Mouse (Mus musculus) erythroid progenitor cell, adult 5-6 weeks (primary cell): Measurements from ENCODE around the gene B230104I21Rik. TPM values are rescaled to one million over a fixed set of nuclear protein-coding genes. Genes with fewer than 3 reads are reported as not detected.

Experiments
- ATAC-seq: replicated peaks from 2 replicates; pipeline ENCODE4 v1.8.0; 2016; ENCODE audit warnings: moderate number of reproducible peaks, mild to moderate bottlenecking, moderate TSS enrichment, inconsistent platforms; ENCODE audit not compliant: poor library complexity, low FRiP score, severe bottlenecking
- total RNA-seq, 2 experiments: library from RNA; stranded (forward) in 1 of 2; stranded (reverse) in 1 of 2; fragments of 150-400 nt in 1 of 2; fragments of 186-747, 209-891 nt in 1 of 2; gene quantifications; 2 replicates each; pipeline versions ENCODE4 v1.2.3 to v1.2.4; 2015 to 2017; ENCODE audit warnings: low replicate concordance in 2 of 2

The B230104I21Rik gene
- total RNA-seq, 2 experiments from 2014 or later, result not detected

DNA sequence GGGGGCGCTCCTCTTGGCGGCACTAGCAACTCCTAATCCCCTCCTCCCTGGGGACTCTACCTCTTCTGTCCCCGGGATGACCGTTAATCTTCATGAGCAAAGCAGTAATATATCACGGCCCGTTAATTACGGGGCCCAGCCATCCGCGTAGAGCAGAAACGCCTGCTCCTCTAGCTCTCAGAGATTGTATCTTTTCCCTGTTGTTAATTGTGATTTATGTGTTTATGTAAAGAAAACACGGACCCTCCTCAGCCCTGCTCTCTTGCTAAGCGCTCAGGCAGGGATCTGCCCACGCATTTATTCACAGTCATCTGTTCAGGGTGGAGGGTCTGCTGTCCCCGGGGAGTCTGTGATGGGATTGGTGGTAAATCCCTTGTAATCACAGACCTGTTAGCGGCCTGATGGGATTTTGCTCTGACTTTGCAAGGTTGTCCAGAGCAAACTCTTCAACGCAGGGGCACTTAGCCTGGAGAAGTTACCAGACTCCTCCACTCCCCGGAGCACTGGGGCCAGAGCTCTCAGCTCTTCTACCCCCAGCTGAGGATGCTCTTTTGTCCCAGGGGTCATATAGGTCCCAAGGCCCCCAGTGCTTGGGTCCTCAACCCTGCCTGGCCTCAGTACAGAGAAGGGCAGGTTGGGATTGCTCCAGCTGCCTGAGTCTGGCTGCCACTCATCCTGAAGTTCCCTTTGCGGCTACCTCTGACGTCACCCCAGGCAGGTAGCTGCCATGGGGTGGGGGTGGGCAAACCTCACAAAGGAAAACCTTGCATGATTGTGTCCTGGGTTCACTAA, 11.0 kb downstream of the B230104I21Rik start:
- no peak for ATAC-seq

DNA sequence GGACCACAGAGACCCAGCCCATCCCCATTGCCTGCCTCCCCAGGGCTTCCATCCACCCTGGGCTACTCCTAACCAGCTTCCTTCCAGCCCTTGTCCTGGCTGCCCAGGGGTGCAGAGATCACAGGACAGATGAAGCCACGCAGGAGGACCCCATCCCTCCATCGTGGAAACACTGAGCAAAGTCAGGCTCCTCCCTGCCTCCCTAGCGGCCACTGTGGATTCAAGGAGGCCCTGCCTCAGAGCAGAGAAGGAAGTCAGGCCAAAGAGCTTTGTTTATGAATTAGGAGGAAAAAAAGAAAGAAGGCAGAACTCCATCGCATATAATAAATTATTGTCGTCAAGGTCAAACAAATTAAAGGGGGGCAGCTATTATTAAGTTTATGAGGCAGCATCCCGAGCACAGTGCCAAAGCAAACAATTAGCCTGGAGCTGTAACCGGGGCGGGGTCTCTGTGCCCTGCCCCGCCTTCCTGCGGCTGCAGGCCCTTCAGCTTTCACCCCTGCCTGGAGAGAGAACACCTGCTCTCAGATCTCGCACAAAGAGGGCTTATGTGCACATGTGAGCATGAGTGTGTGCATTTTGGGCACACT, 12.4 kb downstream of the B230104I21Rik start:
- no peak for ATAC-seq

DNA sequence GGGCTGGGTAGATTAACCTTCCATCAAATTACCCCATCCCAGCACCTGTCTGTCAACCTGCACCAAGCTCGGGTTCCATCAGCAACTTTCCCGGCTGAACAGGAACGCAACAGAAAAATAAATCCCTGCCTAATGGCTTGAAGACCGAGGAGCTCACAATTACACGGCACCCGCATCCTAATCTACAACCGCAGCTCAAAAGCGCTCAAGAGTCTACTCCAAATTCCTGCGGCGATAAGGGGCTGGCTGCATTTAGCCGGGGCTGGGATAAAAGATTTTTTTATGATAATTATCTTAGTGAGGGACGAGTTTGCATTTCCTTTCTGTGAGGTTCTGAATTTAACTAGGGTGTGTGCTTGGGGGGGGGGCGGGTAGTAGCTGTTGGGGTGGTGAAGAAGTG, 16.3 kb downstream of the B230104I21Rik start:
- ATAC-seq, result no peak

DNA sequence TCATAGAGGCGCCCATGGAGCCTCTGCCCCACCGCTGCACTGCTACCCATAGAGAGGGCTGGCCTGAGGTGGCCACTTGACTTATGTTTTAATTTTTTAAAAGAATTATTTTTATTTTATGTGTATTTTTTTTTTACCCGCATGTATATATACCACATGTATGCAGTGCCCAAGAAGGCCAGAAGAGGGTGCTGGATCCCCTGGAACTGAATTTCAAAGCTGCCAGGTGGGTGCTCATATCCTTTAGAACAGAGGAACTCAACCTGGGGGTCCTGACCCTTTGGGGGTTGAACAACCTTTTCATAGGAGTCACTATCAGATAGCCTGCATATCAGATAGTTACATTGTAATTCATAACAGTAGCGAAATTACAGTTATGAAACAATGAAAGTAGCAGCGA, 19.5 kb downstream of the B230104I21Rik start:
- no peak for ATAC-seq

DNA sequence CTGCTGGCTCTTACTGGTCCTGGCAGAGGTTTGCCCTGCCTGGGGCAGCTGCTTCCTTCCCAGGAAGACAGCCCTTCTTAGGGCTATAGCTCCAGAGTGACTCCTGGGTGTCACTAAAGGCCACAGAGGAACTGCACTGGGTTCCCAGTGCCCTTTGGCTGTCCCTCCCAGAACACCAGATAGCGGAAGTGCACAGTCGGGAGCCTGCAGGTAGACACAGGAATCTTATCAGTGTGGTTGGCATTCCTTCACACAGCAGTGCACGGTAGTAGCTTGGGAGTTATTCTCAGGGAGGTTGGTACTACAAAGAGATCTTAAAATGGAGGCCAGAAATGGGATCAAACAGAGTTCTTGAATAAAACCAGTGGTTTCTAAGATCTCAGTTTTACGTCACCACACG, 22.4 kb downstream of the B230104I21Rik start:
- no peak for ATAC-seq

DNA sequence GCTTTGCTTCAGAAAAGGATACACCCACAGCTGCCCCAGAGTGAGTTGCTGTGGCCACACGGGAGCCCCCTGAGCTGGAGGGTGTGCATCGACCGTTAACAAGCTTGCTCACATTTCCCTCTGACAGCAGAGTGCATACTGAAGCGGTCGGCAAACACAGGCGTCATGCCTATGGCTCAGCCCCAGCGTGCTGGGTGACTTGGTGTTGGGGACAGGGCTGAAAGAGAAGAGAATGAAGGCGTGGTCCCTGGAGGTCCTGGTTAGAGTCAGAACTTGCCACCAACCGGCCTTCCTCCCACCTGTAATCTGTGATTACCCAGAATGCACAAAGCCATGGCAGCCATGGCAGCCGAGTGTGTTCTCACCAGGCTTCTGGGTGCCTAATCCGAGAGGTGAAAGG, 22.9 kb downstream of the B230104I21Rik start:
- ATAC-seq, result no peak

DNA sequence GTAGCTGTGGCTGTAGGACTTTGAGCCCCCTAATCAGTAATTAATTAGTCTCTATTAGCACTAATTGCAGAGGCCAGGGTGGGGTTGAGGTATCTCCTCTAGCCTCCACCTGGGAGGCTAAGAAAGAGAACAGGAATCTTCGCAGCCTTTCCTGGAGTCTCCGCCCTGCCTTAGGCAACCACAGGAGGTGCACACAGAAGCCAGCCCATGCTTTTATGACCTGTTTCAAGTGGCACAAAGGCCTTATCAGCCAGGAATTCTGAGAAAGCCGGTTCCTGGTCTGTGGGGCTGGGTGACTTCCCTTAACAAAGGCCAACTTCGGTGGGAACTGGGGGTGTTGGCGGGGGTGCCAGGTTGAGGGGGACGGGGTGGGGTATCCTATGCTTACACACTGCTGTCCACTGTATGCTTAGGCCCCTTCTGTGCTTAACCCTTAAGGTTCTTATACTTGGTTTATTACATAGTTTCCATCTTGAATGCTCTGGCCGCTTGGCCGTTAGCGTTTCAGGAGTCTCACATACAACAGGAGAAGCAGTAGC, 23.9 kb downstream of the B230104I21Rik start:
- no peak for ATAC-seq

DNA sequence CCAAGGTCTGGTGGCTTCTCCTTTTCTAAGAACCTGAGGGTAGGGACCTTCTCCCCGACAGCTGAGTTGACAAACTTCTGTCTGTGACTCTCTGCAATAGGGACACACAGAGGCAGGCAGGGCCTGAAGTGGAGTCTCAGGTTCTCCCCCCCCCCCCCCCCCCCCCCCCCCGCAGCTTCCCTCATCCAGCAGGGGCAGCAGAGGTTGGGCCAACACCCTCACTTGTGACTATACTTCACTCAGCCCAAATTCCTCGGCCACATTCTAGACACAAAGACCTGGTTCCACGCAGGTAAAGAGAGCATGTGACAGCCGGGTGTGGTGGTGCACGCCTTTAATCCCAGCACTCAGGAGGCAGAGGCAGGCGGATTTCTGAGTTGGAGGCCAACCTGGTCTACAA, 24.5 kb downstream of the B230104I21Rik start:
- ATAC-seq, result no peak

DNA sequence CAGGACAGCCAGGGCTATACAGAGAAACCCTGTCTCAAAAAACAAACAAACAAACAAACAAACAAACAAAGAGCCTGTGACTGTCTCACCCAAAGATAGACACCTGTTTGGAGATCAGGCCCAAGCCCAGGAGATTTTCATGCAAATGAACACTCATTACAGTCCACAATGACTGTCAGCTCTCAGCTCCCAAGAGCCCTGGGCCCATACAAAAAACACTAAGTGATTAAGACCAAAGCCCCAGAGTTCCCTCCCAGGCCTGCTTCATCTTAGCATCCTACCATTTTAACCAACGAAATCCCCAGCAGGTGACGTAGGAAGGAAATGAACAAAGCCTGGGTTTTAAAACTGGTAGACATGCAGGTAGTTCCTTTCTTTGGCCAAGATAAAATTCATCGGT, 24.9 kb downstream of the B230104I21Rik start:
- ATAC-seq, result no peak

DNA sequence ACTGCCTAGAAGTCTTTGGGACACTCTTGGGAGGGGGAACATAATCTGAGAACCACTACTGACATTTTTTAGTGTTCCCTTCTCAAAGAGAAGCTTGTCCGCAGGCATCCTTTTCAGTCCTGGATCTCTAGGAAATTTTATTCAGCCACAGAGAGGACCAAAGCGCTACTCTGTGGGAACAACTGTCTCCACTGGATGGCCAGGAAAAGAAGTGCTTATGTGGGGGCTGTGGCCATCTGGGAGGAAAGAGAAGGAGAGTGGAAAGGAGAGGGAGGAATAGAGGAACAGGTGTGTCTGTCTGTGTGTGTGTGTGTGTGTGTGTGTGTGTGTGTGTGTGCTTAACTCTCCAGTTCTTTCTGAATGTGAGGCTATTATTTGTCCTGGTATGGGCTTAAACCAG, 28.8 kb downstream of the B230104I21Rik start:
- ATAC-seq, result no peak

DNA sequence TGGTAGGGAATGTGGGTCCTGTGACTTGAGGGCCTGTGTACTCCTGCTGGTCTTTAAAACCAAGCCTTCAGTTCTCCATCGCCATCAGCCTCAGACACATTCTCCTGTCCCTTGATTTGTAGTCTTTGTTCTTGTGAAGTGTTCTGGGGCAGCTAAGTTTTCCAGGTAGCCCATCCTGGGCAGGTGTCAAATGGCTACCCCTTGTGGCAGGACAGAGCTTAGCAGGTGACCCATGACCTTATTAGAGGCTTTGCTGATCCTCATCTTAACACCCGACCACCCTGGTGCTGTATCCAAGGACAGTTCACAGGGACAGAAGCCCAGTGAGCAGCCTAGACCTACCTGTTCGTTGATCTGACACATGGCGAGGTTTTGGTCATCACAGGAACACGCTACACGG, 30.9 kb downstream of the B230104I21Rik start:
- ATAC-seq, result no peak

DNA sequence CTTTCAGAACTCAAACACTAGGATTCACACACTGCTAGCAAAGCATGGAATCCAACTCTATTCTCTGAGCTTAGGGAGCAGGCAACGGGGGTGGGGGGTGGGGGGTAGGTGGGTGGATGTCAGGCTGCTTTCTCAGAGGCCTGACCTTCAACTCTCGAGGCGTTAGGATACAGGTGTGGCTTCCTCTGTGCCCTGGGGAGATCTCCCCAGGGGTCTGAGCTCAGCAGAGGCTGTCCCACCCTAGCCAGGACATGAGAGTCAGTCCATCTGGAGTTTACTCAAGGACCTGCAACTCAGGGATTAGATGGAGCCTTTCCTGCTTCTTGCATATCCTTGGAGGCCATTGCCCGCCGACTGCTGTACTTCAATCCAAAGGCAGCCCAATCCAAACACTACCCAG, 33.2 kb downstream of the B230104I21Rik start:
- ATAC-seq, result no peak

DNA sequence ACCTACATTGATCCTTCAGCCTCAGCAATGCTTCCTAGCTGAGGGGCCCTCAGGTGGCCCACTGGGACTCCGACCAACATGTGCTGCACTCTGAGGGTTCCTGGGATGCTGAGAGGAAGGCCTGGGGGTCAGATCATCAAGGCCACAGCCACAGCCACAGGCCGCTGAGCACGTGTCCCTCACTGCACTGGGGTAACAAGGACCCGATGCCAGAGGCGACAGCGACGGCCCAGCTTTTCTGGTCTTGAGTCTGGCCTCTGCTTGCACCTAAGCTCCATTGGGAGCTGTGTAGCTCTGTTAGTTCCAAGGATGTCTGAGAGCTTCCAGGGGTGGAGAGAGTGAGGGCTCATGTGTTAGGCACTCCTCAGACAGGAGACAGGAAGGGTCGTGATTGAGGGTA, 34.9 kb downstream of the B230104I21Rik start:
- ATAC-seq, result no peak

DNA sequence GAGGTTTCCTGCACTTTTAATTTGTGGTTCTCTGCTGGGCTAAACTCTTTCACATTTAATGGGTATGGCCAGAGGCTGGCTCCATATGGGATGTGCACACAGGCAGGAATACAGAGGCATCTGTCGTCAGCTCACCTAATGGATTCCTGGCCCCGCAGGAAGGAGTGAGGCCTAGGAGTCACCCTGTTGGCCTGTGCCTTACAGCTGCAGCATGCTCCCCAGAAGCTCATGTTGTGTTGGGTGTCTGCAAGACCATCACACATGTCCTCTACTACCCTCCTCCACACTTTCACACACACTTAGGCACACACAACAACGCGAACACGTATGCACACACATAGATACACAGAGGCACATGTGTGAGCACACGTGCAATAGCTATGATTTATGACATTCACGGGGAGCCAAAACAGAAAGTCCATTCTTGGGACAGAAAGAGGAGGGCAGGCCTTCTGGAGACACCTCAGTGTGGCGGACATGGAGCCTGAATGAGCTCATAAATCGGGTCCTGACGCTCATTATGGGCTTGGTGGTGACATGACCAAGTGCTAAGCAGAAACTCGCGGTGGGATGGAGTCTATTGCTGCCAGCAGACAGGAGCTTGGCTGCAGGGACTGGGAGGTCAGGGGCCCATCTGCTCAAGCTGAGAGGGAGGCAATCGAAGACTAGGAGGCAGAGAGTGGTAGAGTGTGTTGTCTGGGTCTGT, 35.8 kb downstream of the B230104I21Rik start:
- ATAC-seq, result no peak

DNA sequence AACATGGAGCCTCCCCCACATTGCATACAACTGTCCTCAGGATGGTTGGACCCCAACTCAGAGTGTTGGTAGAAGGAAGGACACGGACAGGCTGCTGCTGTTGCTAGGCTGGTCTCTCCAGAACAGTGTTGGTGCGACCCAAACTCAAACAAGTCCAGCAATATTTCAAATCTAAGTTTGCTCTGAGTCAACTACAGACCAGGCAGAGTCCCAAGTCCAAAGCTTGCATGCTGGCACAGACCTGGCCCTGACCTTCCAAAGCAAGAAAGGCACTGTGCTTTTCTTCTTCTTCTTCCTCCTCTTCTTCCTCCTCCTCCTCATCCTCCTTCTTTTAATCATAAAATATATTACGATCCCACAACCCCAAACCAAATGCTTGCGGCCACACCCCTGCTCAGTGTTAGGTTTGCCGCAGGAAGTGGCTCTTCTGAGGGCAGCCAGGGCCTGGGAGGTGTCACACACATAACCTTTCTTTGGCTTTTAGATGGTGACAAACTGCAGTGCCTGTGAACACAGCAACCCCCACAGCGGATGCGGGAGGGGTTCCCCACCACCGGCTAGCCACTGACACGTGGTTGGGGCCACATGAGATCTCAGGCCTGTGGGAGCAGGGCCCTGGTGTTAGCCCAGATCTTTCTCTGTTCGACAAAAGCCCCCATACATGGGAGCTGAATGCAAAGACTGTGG, 40.2 kb downstream of the B230104I21Rik start:
- no peak for ATAC-seq

DNA sequence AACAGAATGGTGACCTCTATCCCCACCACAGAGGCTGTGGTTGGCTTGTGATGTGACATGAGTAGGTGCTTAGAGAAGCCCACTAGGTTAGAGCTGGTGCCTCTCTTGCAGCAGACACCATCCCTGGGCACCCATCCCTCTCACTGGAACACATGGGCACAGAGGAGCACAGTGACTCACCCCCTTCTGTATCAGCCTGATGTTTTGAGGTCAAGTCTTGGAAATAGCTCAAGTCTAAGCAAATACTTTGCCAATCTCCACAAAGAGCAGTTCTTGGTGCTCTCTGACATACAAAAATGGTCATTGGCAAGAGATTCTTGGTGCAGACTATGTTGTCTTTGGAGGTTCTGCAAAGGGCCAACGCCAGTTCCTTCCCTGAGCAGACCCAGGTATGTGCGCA, 42.9 kb downstream of the B230104I21Rik start:
- no peak for ATAC-seq

DNA sequence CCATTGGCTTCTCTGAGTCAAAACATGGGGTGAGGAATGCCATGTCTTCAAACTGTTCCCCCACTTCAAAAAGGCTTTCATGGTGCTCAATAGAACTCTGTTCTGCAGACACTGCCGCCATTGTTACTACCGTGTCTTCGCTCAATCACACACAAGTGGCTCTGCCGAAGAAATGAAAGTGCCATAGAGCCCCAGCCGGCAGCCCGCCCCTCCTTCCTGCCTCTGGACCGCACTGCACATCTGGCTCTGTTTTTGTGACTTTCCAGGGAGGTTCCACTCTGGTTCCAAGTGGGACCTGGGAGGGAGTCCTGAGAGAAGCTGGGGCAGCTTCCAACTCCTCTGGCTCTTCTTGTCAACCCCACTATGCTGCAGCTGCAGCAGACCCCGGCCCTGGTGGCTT, 49.3 kb downstream of the B230104I21Rik start:
- ATAC-seq, result no peak

DNA sequence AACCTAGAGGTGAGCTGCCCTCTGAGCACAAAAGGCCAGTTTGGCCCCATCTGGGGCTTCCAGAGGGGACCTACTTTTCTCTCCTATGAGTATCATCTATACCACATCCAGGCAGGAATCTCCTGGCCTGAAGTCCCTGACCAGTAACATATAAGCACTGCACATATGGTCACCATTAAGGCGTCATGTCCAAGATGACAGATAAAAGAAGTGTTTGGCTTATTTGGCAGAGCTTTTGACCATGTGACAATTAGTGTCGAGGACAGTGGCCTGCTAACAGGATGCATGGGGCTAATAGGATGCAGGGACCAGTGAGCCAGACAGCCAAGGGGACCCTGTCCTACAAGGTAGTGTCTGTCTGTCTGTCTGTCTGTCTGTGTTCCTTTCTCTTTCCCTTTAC, 50.0 kb downstream of the B230104I21Rik start:
- no peak for ATAC-seq

DNA sequence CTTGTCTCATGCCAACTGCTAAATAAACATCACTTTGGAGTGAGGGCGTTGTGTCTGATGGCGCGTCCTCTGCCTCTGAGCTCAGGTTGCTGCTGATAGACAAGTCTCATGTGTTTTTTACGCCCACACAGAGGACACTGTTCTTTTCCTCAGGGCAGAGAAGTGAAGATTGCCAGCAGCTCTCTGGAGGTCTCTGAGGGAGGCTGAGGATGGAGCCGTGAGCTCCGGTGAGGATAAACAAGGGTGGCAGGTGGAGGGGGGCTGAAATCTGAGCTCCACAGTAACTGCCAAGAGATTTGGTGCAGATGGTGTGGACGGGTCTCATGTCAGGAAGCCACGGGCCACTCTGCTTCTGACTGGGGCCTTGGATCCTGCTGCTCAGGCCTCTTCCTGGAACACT, 50.9 kb downstream of the B230104I21Rik start:
- ATAC-seq, result no peak

DNA sequence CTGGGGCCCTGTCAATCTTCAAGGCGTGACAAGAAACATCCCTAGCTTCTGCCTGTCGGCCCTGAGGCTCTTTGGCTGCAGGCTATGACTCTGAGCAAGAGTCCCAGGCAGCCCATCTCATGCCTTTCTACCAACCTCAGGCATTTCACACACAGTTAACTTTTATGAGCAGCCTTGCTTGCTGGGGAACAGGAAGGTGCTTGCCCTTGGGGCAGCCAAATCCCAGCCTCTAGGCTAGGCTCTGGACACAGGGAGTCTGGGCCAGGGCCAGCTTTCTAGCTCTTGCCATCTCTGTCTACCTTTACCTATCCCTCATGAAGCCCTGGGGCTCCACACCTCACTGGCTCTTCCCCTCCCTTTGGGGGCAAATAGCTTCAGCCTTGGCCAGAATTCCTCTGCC, 53.7 kb downstream of the B230104I21Rik start:
- no peak for ATAC-seq
